Mouse (Mus musculus) liver, embryonic 14.5 days (tissue): Measurements from ENCODE around the gene Slc13a3. TPM values are rescaled to one million over a fixed set of nuclear protein-coding genes. Genes with fewer than 3 reads are reported as not detected.

Experiments
- ATAC-seq: fragments of 200-750 bp; cut with Nextera tagmentation; 2 replicates; pipeline ENCODE4 v1.8.0; 2017; ENCODE audit warnings: moderate number of reproducible peaks, mild to moderate bottlenecking, moderate library complexity; ENCODE audit not compliant: insufficient read depth
- DNase-seq, 3 experiments: peaks; one replicate each; pipeline ENCODE4 v3.0.0-alpha.2; 2012 to 2013; ENCODE audit warnings: low read depth in 3 of 3, low spot score in 3 of 3
- H3K27ac ChIP-seq: fragments of 300-500 bp; sonication (generic); 2 replicates; pipeline ENCODE4 v1.5.1; 2014; ENCODE audit warnings: moderate library complexity, mild to moderate bottlenecking, control low read depth, inconsistent platforms
- H3K27me3 ChIP-seq: fragments of 300-500 bp; sonication (generic); 2 replicates; pipeline ENCODE4 v1.6.1; 2014; ENCODE audit warnings: mild to moderate bottlenecking, low read length, moderate library complexity; ENCODE audit not compliant: control insufficient read depth, insufficient read depth
- H3K36me3 ChIP-seq: fragments of 300-500 bp; sonication (generic); replicated peaks from 2 replicates; pipeline ENCODE4 v1.6.1; 2014; ENCODE audit warnings: low read depth; ENCODE audit not compliant: control insufficient read depth, insufficient read depth
- H3K4me1 ChIP-seq, 2 experiments: fragments of 200-500 bp in 1 of 2; fragments of 300-500 bp in 1 of 2; sonication (generic) in 1 of 2; replicated peaks; 2 replicates each; pipeline ENCODE4 v1.6.1; 2012 to 2014; ENCODE audit warnings: antibody characterized with exemption in 1 of 2, inconsistent platforms in 1 of 2, low read length in 1 of 2; ENCODE audit not compliant: control insufficient read depth in 2 of 2, insufficient read depth in 2 of 2
- H3K4me2 ChIP-seq: fragments of 300-500 bp; sonication (generic); 2 replicates; pipeline ENCODE4 v1.6.1; 2014; ENCODE audit warnings: low read depth, mild to moderate bottlenecking, control low read depth, moderate library complexity
- H3K4me3 ChIP-seq, 2 experiments: fragments of 200-500 bp in 1 of 2; fragments of 300-500 bp in 1 of 2; sonication (generic) in 1 of 2; 2 replicates each; pipeline ENCODE4 v1.5.1; 2012 to 2014; ENCODE audit warnings: low read depth in 2 of 2, low read length in 2 of 2, mild to moderate bottlenecking in 2 of 2, control low read depth in 1 of 2, inconsistent platforms in 1 of 2, moderate library complexity in 1 of 2; ENCODE audit not compliant: insufficient read depth in 1 of 2
- H3K9ac ChIP-seq: fragments of 300-500 bp; sonication (generic); replicated peaks from 2 replicates; pipeline ENCODE4 v1.6.1; 2014; ENCODE audit warnings: mild to moderate bottlenecking, control low read depth, moderate library complexity
- H3K9me3 ChIP-seq: fragments of 300-500 bp; sonication (generic); 2 replicates; pipeline ENCODE4 v1.6.1; 2016; ENCODE audit warnings: low read length, mixed read lengths; ENCODE audit not compliant: control insufficient read depth
- CTCF ChIP-seq: IDR thresholded peaks from 2 replicates; pipeline ENCODE4 v1.5.1; 2016; ENCODE audit warnings: antibody characterized with exemption, low read depth, control low read depth
- EP300 ChIP-seq: IDR thresholded peaks from 2 replicates; pipeline ENCODE4 v1.6.1; 2016; ENCODE audit warnings: antibody characterized with exemption, low read depth
- WGBS: fragments of 180-500 bp; shearing (Covaris S2); extraction: QIAGEN DNeasy Blood & Tissue Kit; methylation state at CpG from one replicate; pipeline ENCODE4 v1.1.7; 2014; ENCODE audit not compliant: insufficient replicate concordance; 5-methylcytosine and 5-hydroxymethylcytosine counted together
- polyA plus RNA-seq, 2 experiments: library from polyadenylated mRNA; depleted of rRNA in 1 of 2; stranded (reverse) in 1 of 2; unstranded in 1 of 2; fragments of >200 nt; fragmentation: Nextera tagmentation in 1 of 2; extraction: Ambion mirVana in 1 of 2; gene quantifications; 2 replicates each; pipeline versions ENCODE4 v1.2.1 to v1.2.3; 2012 to 2014

The Slc13a3 gene
- polyA plus RNA-seq, 2 experiments: 3.2 to 7.7 TPM

GRCm38 (mm10) chr2:165405351-165405750 is 67.7 kb downstream of the Slc13a3 start:
- DNase-seq (peak in 1 of 3 experiments; percentile 33), ATAC-seq (peak; percentile 29; the same call in 1 of the 2 replicates)
- Histone ChIP-seq H3K9ac (no peak overlapping the region), H3K4me2 (no peak overlapping the region), H3K9me3 (no peaks in the 10 kb centered on the region), H3K27ac (no peak overlapping the region), H3K4me1 (peaks cover 0 to 17% of the 10 kb centered on the region in 2 experiments; a peak in 2 of 4 replicates), H3K4me3 (no peak overlapping the region), H3K27me3 (no peaks in the 10 kb centered on the region), H3K36me3 (no peaks in the 10 kb centered on the region)
- TF ChIP-seq CTCF (no peak), EP300 (no peak)
- WGBS: 7% methylated on average over 6 of the region's 6 CpGs

GRCm38 (mm10) chr2:165404951-165405350 is 68.1 kb downstream of the Slc13a3 start:
- Histone ChIP-seq H3K4me2 (no peak overlapping the region), H3K9me3 (no peaks in the 10 kb centered on the region), H3K27ac (no peak overlapping the region), H3K9ac (no peak overlapping the region), H3K4me3 (no peak overlapping the region), H3K4me1 (peaks cover 0 to 17% of the 10 kb centered on the region in 2 experiments; a peak in 2 of 4 replicates), H3K27me3 (no peaks in the 10 kb centered on the region), H3K36me3 (no peaks in the 10 kb centered on the region)
- WGBS: 27% methylated on average over 9 of the region's 9 CpGs
- TF ChIP-seq EP300: no peak
- ATAC-seq: peak; percentile 75
- peak in 2 of 3 experiments; percentile 22 to 32 for DNase-seq

- no peak for TF ChIP-seq EP300
- WGBS: 65% methylated on average over 15 of the region's 15 CpGs
- ATAC-seq: no peak
- H3K36me3 ChIP-seq: no peaks in the 10 kb centered on the region
- no peak for DNase-seq
- no peaks in the 10 kb centered on the region for H3K9me3 ChIP-seq
- H3K27me3 ChIP-seq: no peaks in the 10 kb centered on the region
- H3K4me3 ChIP-seq: no peak overlapping the region
- no peak overlapping the region for H3K9ac ChIP-seq
- no peak overlapping the region for H3K27ac ChIP-seq
- peaks cover 0 to 8% of the 10 kb centered on the region in 2 experiments; a peak in 2 of 4 replicates for H3K4me1 ChIP-seq
- no peak overlapping the region for H3K4me2 ChIP-seq
Measured at GRCm38 (mm10) chr2:165398164-165398785, 74.8 kb downstream of the Slc13a3 start.

GRCm38 (mm10) chr2:165397502-165398163 is 75.4 kb downstream of the Slc13a3 start:
- Histone ChIP-seq H3K9ac (no peak overlapping the region), H3K4me1 (peaks cover 0 to 5% of the 10 kb centered on the region in 2 experiments; a peak in 1 of 4 replicates), H3K36me3 (no peaks in the 10 kb centered on the region), H3K4me3 (no peak overlapping the region), H3K27me3 (no peaks in the 10 kb centered on the region), H3K4me2 (no peak overlapping the region), H3K27ac (no peak overlapping the region), H3K9me3 (no peaks in the 10 kb centered on the region)
- TF ChIP-seq CTCF (no peak), EP300 (no peak)
- no peak for DNase-seq
- no peak for ATAC-seq
- 71% methylated on average over 23 of the region's 23 CpGs for WGBS

DNA sequence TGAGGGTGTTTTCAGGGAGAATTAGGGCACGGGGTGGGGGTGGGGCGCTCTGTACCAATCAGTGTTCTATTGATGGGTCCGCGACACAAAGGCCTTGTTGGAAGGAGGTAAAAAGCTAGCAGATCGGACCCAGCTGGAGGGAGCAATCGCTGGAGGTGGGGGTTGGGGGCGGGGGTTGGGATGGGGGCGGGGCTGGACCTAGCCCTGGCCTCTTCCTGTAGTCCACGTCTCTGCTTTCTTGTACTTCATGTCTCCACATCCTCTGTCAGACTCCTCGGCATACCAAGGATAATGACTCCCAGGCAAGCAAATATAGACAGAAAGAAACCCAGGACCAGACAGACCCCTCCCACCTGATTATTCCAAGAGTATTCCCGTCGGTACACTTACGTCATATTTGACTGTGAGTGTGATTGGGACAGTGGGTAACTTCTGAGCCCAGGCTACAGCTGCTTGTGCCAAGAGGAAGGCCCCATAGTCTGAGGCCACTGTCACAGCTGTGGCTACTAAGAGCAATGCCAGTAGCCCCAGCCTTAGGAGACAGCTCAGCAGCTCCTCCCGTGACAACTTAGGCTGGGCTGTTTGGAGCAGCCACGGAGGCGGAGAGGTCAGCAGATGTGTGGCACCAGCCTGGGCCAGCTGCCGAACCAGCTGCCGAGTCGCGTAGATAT is 76.1 kb downstream of the Slc13a3 start:
- Histone ChIP-seq H3K4me3 (no peak overlapping the region), H3K4me2 (no peak overlapping the region), H3K27me3 (no peaks in the 10 kb centered on the region), H3K36me3 (no peaks in the 10 kb centered on the region), H3K9me3 (no peaks in the 10 kb centered on the region), H3K4me1 (peaks cover 0 to 5% of the 10 kb centered on the region in 2 experiments; a peak in 1 of 4 replicates), H3K9ac (no peak overlapping the region), H3K27ac (no peak overlapping the region)
- 59% methylated on average over 20 of the region's 20 CpGs for WGBS
- ATAC-seq (no peak), DNase-seq (no peak)
- no peak for TF ChIP-seq EP300
